Mouse (Mus musculus): Measurements from ENCODE around the gene Nog. TPM values are rescaled to one million over a fixed set of nuclear protein-coding genes. Genes with fewer than 3 reads are reported as not detected.

The Nog gene
- polyA plus RNA-seq, 1 experiment: 6.7 TPM

DNA sequence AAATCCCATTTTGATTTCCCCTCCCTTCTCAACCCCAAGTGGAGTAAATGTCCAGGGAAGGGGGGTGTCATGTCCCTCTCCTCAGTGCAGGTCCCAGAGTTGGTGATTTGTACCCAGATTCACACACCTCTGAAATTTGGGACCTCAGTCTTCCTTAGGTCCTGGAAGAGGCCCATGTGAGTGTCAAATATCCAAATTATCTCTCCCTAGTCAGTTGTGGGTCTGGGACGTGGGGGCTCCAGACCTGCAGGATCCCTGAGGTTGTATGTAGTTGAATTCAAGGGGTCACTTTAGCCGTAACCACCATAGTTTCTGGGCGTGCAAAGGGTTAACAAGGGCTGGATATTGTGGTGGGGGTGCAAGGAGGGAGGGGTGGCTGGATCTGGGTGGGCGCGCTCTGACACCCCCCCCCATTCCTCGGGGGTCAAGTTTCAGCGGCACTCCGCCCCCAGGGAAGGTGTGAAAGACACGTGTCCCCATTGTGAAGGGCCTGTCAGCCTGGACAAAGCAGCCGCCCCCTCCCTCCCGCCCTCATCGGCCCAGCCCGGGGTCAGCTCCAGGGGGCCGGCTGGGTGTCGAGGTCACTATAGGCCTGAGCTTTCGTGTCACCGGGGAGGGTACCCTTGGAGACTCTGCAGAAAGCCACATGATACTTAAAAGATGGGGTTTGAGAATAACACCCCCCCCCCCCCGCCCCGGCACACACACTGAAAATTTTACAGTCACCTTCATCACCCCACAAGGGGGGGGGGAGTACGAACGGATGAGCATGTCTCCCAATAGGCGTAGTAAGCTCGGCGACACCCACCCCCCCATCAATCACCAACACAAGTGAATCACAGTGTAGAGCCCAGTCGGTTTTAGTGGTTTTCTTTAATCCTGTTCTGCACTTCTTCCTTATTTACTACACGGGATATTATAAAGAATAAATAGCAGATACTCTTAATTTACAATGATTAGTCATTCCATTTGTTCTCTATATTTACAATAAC, 2.1 kb downstream of the Nog start:
- 3% methylated on average over 26 of the region's 26 CpGs for WGBS
- DNase-seq: no peak

DNA sequence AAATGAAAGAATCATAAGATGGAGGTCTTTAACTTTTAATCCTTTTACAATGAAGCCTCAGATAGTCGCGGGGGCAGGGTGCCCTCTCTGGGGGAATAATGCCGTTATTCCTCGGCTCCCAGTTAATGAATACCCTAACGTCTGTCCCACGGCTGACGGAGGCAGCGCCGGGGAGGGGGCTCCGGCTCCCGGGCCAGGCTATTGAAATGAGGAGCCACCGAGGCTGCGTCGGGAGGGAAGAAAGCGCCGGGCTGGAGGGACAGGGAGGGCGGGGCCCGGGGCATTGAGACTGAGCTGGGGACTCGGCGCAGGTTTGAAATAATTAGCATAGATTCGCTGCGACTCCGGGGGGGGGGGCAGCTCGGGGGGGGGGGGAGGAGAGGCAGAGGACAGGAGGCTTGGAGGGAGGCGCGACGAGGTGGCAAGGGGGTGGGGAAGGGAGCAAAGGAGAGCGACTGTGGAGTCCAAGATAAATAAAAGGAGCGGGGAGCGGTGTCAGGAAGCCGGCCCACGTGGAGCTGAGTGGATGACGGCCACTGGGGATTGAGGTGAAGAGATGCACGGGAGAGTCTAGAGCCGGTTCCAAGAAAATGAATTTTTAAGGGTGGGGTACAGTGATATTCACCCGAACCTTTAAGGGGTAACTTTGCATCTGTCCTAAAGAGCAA, 2.9 kb downstream of the Nog start:
- Histone ChIP-seq H3K4me1 (ENCODE audit: control insufficient read depth, insufficient read depth, low read length) (no peaks in the 10 kb centered on the region), H3K4me3 (replicated peaks; ENCODE audit: insufficient read depth, low read depth, low read length) (peak overlapping the region; percentile 2), H3K27me3 (ENCODE audit: control insufficient read depth, insufficient read depth, low read length) (peaks cover 15% of the 10 kb centered on the region), H3K27ac (ENCODE audit: insufficient read depth, low read length) (no peak overlapping the region)
- DNase-seq: peak; percentile 6 to 11
- 1% methylated on average over 35 of the region's 36 CpGs for WGBS
- no peak for TF ChIP-seq POLR2A (IDR thresholded peaks at IDR 0.05; ENCODE audit: borderline replicate concordance, insufficient read depth, low read length)
- no peak for TF ChIP-seq CTCF (IDR thresholded peaks at IDR 0.05; ENCODE audit: borderline replicate concordance, insufficient read depth, low read depth, low read length)

More for the DNA sequence above, 2.1 kb downstream of the Nog start:
- H3K4me1 ChIP-seq (ENCODE audit: control insufficient read depth, insufficient read depth, low read length): no peaks in the 10 kb centered on the region
- peaks cover 15% of the 10 kb centered on the region for H3K27me3 ChIP-seq (ENCODE audit: control insufficient read depth, insufficient read depth, low read length)
- TF ChIP-seq CTCF (IDR thresholded peaks at IDR 0.05; ENCODE audit: borderline replicate concordance, insufficient read depth, low read depth, low read length) (no peak), POLR2A (IDR thresholded peaks at IDR 0.05; ENCODE audit: borderline replicate concordance, insufficient read depth, low read length) (no peak)
- no peak overlapping the region for H3K27ac ChIP-seq (ENCODE audit: insufficient read depth, low read length)
- H3K4me3 ChIP-seq (replicated peaks; ENCODE audit: insufficient read depth, low read depth, low read length): no peak overlapping the region

DNA sequence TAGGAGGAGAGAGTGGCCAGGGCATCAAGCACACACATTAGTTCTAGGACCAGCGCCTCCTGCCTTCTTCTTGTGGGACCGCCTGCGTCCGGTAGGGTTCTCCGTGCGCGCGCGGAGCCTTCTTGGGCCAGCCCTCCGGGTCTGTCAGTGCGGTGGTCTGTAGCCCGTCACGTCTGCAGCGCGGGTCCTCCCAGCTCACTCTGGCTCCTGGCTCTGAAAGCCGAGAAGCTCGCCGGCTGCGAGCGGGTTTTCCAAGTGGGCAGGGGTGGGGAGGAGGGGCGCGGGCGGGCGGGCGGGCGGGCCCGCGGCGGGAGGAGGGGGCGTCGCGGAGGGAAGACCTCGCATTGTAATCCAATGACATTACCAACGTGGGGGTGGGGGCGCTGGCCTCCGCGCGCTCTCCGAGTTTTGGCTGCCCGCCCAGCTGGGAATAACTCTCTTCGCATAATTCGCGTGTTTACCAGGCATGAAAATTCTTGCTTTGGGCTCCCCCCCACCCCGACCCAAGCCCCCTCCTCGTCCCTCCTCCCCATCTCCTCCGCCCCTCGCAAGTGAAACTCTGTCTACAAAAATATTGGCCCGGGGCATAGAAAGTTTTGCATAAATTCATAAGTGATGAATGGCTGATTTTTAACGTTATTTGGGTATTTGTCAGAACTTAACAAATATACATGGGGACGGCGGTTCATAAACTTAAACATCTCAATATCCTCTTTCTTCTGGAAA, 3.7 kb downstream of the Nog start:
- no peak overlapping the region for H3K4me3 ChIP-seq (replicated peaks; ENCODE audit: insufficient read depth, low read depth, low read length)
- no peak for TF ChIP-seq POLR2A (IDR thresholded peaks at IDR 0.05; ENCODE audit: borderline replicate concordance, insufficient read depth, low read length)
- TF ChIP-seq CTCF (IDR thresholded peaks at IDR 0.05; ENCODE audit: borderline replicate concordance, insufficient read depth, low read depth, low read length): peak; percentile 13; the same call in 1 of the 2 replicates
- peak; percentile 3 to 18 for DNase-seq
- H3K27me3 ChIP-seq (ENCODE audit: control insufficient read depth, insufficient read depth, low read length): peaks cover 15% of the 10 kb centered on the region
- no peak overlapping the region for H3K27ac ChIP-seq (ENCODE audit: insufficient read depth, low read length)
- no peaks in the 10 kb centered on the region for H3K4me1 ChIP-seq (ENCODE audit: control insufficient read depth, insufficient read depth, low read length)
- 2% methylated on average over 48 of the region's 51 CpGs for WGBS

DNA sequence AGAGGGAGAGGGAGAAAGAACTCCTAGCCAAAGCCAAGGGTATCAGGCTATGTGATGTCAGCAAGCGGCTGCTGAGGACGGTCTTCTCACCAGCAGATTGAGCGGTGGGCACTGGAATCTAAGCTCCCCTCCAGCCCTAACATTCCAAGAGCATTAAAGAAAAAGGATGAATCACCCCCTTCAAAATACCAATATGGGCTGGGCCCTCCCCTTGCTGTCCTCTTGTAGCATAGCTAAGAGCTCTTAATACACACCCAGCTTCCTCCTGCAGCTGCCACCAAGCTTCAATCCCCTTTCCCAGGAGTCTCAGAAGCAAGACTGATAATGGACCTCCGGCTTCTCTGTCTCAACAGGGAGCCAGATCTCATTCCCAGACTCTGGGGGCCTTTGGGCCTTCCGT, 4.6 kb downstream of the Nog start:
- H3K27ac ChIP-seq (ENCODE audit: insufficient read depth, low read length): no peak overlapping the region
- no peak for DNase-seq
- TF ChIP-seq POLR2A (IDR thresholded peaks at IDR 0.05; ENCODE audit: borderline replicate concordance, insufficient read depth, low read length) (no peak), CTCF (IDR thresholded peaks at IDR 0.05; ENCODE audit: borderline replicate concordance, insufficient read depth, low read depth, low read length) (no peak)
- 83% methylated on average over 5 of the region's 5 CpGs for WGBS
- H3K4me3 ChIP-seq (replicated peaks; ENCODE audit: insufficient read depth, low read depth, low read length): no peak overlapping the region
- no peaks in the 10 kb centered on the region for H3K4me1 ChIP-seq (ENCODE audit: control insufficient read depth, insufficient read depth, low read length)
- H3K27me3 ChIP-seq (ENCODE audit: control insufficient read depth, insufficient read depth, low read length): peaks cover 13% of the 10 kb centered on the region

DNA sequence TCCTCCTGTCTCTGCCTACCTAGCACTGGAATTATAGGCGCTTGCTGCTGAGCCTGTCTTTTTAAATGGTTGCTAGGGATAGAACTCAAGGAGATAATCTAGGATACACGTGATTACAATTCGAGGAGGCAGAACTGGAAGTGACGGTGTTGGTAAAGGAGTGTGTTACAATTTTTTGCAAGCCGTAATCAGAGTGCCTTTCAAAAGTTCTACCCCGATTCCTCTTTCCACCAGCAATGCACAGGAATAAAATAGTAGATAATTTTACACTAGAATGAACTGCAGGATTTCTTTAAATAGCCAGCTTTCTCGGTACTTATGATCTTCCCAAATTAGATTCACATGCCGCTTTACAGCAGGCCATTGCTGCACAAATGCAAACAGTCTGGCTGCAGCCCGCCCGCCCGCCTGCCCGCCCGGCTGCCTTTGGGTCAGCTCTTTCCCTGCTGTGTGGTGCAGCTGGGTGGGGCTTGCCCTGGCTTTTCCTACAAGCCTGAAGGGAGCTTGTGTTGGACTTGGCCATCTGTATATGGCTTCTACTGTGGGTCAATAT, 32.2 kb downstream of the Nog start:
- Histone ChIP-seq H3K4me3 (replicated peaks; ENCODE audit: insufficient read depth, low read depth, low read length) (no peak overlapping the region), H3K27me3 (ENCODE audit: control insufficient read depth, insufficient read depth, low read length) (no peaks in the 10 kb centered on the region), H3K27ac (ENCODE audit: insufficient read depth, low read length) (no peak overlapping the region), H3K4me1 (ENCODE audit: control insufficient read depth, insufficient read depth, low read length) (no peaks in the 10 kb centered on the region)
- WGBS: 77% methylated on average over 13 of the region's 13 CpGs
- TF ChIP-seq CTCF (IDR thresholded peaks at IDR 0.05; ENCODE audit: borderline replicate concordance, insufficient read depth, low read depth, low read length) (no peak), POLR2A (IDR thresholded peaks at IDR 0.05; ENCODE audit: borderline replicate concordance, insufficient read depth, low read length) (no peak)
- DNase-seq: no peak

DNA sequence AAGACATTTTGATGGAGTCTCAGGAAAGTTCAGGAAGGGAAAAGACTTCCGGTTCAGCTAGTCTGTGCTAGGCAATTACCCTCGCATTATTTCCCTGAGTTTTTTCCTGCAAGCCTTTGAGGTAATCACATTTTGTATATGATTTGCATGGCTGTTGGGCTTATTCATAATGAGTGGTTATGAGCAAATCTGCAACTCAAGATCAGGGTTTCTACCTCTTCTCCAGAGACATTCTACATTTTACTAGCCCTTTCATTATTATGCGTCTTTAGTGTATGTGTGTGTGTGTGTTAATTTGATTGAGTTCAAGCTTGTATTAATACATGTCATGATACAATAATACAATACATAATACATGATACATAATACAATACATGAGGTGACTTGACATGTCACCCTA, 34.6 kb downstream of the Nog start:
- H3K4me1 ChIP-seq (ENCODE audit: control insufficient read depth, insufficient read depth, low read length): no peaks in the 10 kb centered on the region
- DNase-seq: no peak
- H3K27me3 ChIP-seq (ENCODE audit: control insufficient read depth, insufficient read depth, low read length): no peaks in the 10 kb centered on the region
- TF ChIP-seq POLR2A (IDR thresholded peaks at IDR 0.05; ENCODE audit: borderline replicate concordance, insufficient read depth, low read length): no peak
- no peak for TF ChIP-seq CTCF (IDR thresholded peaks at IDR 0.05; ENCODE audit: borderline replicate concordance, insufficient read depth, low read depth, low read length)
- H3K27ac ChIP-seq (ENCODE audit: insufficient read depth, low read length): no peak overlapping the region
- H3K4me3 ChIP-seq (replicated peaks; ENCODE audit: insufficient read depth, low read depth, low read length): no peak overlapping the region
- 95% methylated on average over 3 of the region's 3 CpGs for WGBS

DNA sequence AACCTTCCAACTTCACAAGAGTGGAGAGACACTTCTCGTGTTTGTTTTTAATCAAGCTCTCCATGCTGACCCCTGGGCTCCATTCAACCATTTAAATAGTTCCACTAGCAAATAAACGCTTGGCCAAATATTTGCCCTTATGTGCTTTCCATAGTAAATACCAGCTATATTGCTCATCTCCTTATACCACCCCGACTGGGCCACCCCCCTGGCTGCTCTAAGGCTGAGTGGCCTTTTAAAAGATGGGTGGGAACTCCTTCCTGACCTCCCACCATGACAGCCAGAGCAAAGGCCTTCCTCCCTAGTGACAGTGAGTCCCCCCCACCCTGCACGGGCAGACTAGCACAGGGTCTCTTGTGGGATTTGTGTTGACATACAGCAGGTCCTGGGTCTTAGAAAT, 37.1 kb downstream of the Nog start:
- TF ChIP-seq POLR2A (IDR thresholded peaks at IDR 0.05; ENCODE audit: borderline replicate concordance, insufficient read depth, low read length) (no peak), CTCF (IDR thresholded peaks at IDR 0.05; ENCODE audit: borderline replicate concordance, insufficient read depth, low read depth, low read length) (no peak)
- no peak overlapping the region for H3K27ac ChIP-seq (ENCODE audit: insufficient read depth, low read length)

More for the DNA sequence above, 37.1 kb downstream of the Nog start:
- 54% methylated on average over 4 of the region's 4 CpGs for WGBS
- H3K27me3 ChIP-seq (ENCODE audit: control insufficient read depth, insufficient read depth, low read length): no peaks in the 10 kb centered on the region
- H3K4me3 ChIP-seq (replicated peaks; ENCODE audit: insufficient read depth, low read depth, low read length): no peak overlapping the region
- no peak for DNase-seq
- H3K4me1 ChIP-seq (ENCODE audit: control insufficient read depth, insufficient read depth, low read length): no peaks in the 10 kb centered on the region

Measured in cerebellum, adult 2 months (tissue).